Comparison of ENCODE assay signal across 14 mouse cellular contexts in the genomic region with DNA sequence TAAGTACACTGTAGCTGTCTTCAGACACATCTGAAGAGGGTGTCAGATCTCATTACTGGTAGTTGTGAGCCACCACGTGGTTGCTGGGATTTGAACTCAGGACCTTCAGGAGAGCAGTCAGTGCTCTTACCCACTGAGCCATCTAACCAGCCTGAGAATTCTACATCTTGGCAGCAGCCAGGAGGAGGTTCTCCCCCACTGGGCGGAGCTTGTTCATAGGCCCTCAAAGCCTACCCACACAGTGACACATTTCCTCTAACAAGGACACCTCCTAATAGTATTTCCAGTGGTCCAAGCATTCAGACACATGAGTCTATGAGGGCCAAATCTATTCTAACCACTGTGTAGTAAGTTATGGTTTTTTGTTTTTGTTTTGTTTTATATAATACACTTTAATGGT.
"Had no signal": no experiment of that assay in that cellular context is flagged by ENCODE, and none has a peak within 500 bp of the region (broad histone marks: within the 10 kb centered on the region; RNA-seq: fewer than 3 reads in every experiment).

No protein-coding gene starts in this region.

- H3K9me3 ChIP-seq: midbrain, embryonic 10.5 days; midbrain, embryonic 12.5 days; neural tube, embryonic 12.5 days; stomach, embryonic 15.5 days had no signal

- DNase-seq: lung, adult 18-20 months; lung, embryonic 14.5 days; lung, postnatal 10 days; lung, postnatal 4 days; midbrain, embryonic 14.5 days; right cerebral cortex, postnatal 14 days; thymus, adult 2 months; thymus, postnatal 25 days; thymus, postnatal 4 days had no signal

- H3K4me3 ChIP-seq: midbrain, embryonic 10.5 days; midbrain, embryonic 12.5 days; neural tube, embryonic 12.5 days; stomach, embryonic 15.5 days had no signal

- H3K9ac ChIP-seq: lung, embryonic 14.5 days; midbrain, embryonic 12.5 days; neural tube, embryonic 12.5 days; stomach, embryonic 15.5 days had no signal

- H3K4me2 ChIP-seq: lung, embryonic 14.5 days; midbrain, embryonic 12.5 days; neural tube, embryonic 12.5 days; stomach, embryonic 15.5 days had no signal

- H3K27ac ChIP-seq: midbrain, embryonic 10.5 days; midbrain, embryonic 12.5 days; neural tube, embryonic 12.5 days; stomach, embryonic 15.5 days; stomach, postnatal 0 days had no signal

- H3K27me3 ChIP-seq: midbrain, embryonic 12.5 days; neural tube, embryonic 12.5 days; stomach, embryonic 15.5 days had no signal
